Mouse (Mus musculus): Measurements from ENCODE around the gene Ptpa.
A peak's percentile ranks its signal among the peaks of the same experiment; 100 is the strongest.

Gene Ptpa

GRCm38 (mm10) chr2:30415936-30416648 is at the start of gene Ptpa:
Gene Ptpa (plus strand): TSS chr2:30416039.
- DNase-seq: peak; percentile 94

GRCm38 (mm10) chr2:30366203-30366602 is 49.6 kb upstream of the Ptpa start:
- no peak for DNase-seq

GRCm38 (mm10) chr2:30371544-30371943 is 44.3 kb upstream of the Ptpa start:
- DNase-seq: no peak

- no peak for DNase-seq
Observed at GRCm38 (mm10) chr2:30372726-30373125, 43.1 kb upstream of the Ptpa start.

- no peak for DNase-seq
Observed at GRCm38 (mm10) chr2:30375893-30376292, 39.9 kb upstream of the Ptpa start.

GRCm38 (mm10) chr2:30377721-30378120 is 38.1 kb upstream of the Ptpa start:
- DNase-seq: no peak

GRCm38 (mm10) chr2:30379307-30379706 is 36.5 kb upstream of the Ptpa start:
- DNase-seq: no peak

- no peak for DNase-seq
Observed at GRCm38 (mm10) chr2:30380564-30381376, 35.1 kb upstream of the Ptpa start.

- no peak for DNase-seq
Observed at GRCm38 (mm10) chr2:30381377-30381725, 34.5 kb upstream of the Ptpa start.

- DNase-seq: no peak
Observed at GRCm38 (mm10) chr2:30384814-30385213, 31.0 kb upstream of the Ptpa start.

- DNase-seq: no peak
Observed at GRCm38 (mm10) chr2:30385591-30385990, 30.2 kb upstream of the Ptpa start.

- DNase-seq: no peak
Observed at GRCm38 (mm10) chr2:30386913-30387312, 28.9 kb upstream of the Ptpa start.

- DNase-seq: no peak
Observed at GRCm38 (mm10) chr2:30389000-30389399, 26.8 kb upstream of the Ptpa start.

GRCm38 (mm10) chr2:30392114-30392576 is 23.7 kb upstream of the Ptpa start, which contains the start of gene Dolpp1:
Gene Dolpp1 (plus strand): TSS chr2:30392254.
- DNase-seq: peak; percentile 97

- peak; percentile 86 for DNase-seq
Observed at GRCm38 (mm10) chr2:30392577-30393369, 23.1 kb upstream of the Ptpa start.

- no peak for DNase-seq
Observed at GRCm38 (mm10) chr2:30393370-30393656, 22.5 kb upstream of the Ptpa start.

- no peak for DNase-seq
Observed at GRCm38 (mm10) chr2:30395757-30396156, 20.1 kb upstream of the Ptpa start.

- no peak for DNase-seq
Observed at GRCm38 (mm10) chr2:30396246-30396645, 19.6 kb upstream of the Ptpa start.

GRCm38 (mm10) chr2:30397986-30398512 is 17.8 kb upstream of the Ptpa start:
- DNase-seq: no peak

- DNase-seq: no peak
Observed at GRCm38 (mm10) chr2:30399191-30400171, 16.4 kb upstream of the Ptpa start.

- DNase-seq: no peak
Observed at GRCm38 (mm10) chr2:30401581-30401980, 14.3 kb upstream of the Ptpa start.

GRCm38 (mm10) chr2:30402351-30402826 is 13.4 kb upstream of the Ptpa start:
- DNase-seq: no peak

Data from right cerebral cortex, postnatal 14 days (tissue).